Mouse (Mus musculus): ENCODE data around the gene Lcp2.

GRCm38 (mm10) chr11:34050643-34051042 lies 3.9 kb downstream of the Lcp2 start:
- TF ChIP-seq MEF2A (IDR thresholded peaks at IDR 0.05; ENCODE audit: borderline replicate concordance, low read depth, low read length) (no peak), POLR2A (IDR thresholded peaks at IDR 0.05; ENCODE audit: low read depth, low read length) (no peak), CHD2 (IDR thresholded peaks at IDR 0.05; ENCODE audit: low read length) (no peak), RCOR1 (conservative IDR thresholded peaks at IDR 0.05; ENCODE audit: low read depth, low read length) (no peak)
